Mouse (Mus musculus) CH12.LX (cell line): ENCODE data around the gene C1qtnf5. TPM values are rescaled to one million over a fixed set of nuclear protein-coding genes. Genes with fewer than 3 reads are reported as not detected.

Source experiments
- DNase-seq: peaks from one replicate; pipeline ENCODE4 v3.0.0-alpha.2; 2013; ENCODE audit errors: extremely low read depth
- H3K27ac ChIP-seq: 2 replicates; pipeline ENCODE4 v1.5.1; 2012; ENCODE audit warnings: low read depth, mild to moderate bottlenecking, control low read depth, moderate library complexity; ENCODE audit not compliant: insufficient read depth
- H3K27me3 ChIP-seq: replicated peaks from 2 replicates; pipeline ENCODE3; 2012; ENCODE audit warnings: inconsistent platforms
- H3K36me3 ChIP-seq, 2 experiments: replicated peaks in 1 of 2; 2 replicates each; pipeline versions ENCODE3 to v1.6.1; 2012; ENCODE audit warnings: inconsistent platforms in 1 of 2, low read length in 1 of 2, mild to moderate bottlenecking in 1 of 2, mixed read lengths in 1 of 2, moderate library complexity in 1 of 2; ENCODE audit not compliant: control insufficient read depth in 1 of 2, insufficient read depth in 1 of 2
- H3K4me1 ChIP-seq, 2 experiments: 2 replicates each; pipeline ENCODE4 v1.6.1; 2012; ENCODE audit warnings: inconsistent platforms in 1 of 2, moderate library complexity in 1 of 2; ENCODE audit not compliant: insufficient read depth in 2 of 2, control insufficient read depth in 1 of 2
- H3K4me2 ChIP-seq: 2 replicates; pipeline ENCODE4 v1.6.1; 2012; ENCODE audit warnings: low read depth, mild to moderate bottlenecking, control low read depth; ENCODE audit not compliant: poor library complexity, insufficient read depth, severe bottlenecking
- H3K4me3 ChIP-seq, 3 experiments: fragments of 150-350 bp in 1 of 3; sonication (generic) in 1 of 3; replicated peaks in 1 of 3; 2 replicates each; pipeline versions ENCODE3 to v1.5.1; 2011 to 2012; ENCODE audit warnings: low read depth in 2 of 3, low read length in 2 of 3, mild to moderate bottlenecking in 2 of 3, moderate library complexity in 2 of 3, control low read depth in 1 of 3, improper control_type of control experiment in 1 of 3, inconsistent platforms in 1 of 3, mixed read lengths in 1 of 3; ENCODE audit not compliant: poor library complexity in 1 of 3
- H3K79me2 ChIP-seq: replicated peaks from 2 replicates; pipeline ENCODE4 v1.6.1; 2012; ENCODE audit warnings: mild to moderate bottlenecking, moderate library complexity; ENCODE audit not compliant: control insufficient read depth, poor library complexity, insufficient read depth, severe bottlenecking; ENCODE audit errors: extremely low read depth
- H3K9ac ChIP-seq: 2 replicates; pipeline ENCODE4 v1.6.1; 2012; ENCODE audit warnings: low read depth, mild to moderate bottlenecking, control low read depth, moderate library complexity; ENCODE audit not compliant: insufficient read depth
- H3K9me3 ChIP-seq: replicated peaks from 2 replicates; pipeline ENCODE3; 2012; ENCODE audit warnings: low read length, inconsistent platforms, mixed read lengths
- BHLHE40 ChIP-seq: IDR thresholded peaks from 2 replicates; pipeline ENCODE4 v1.6.1; 2011; ENCODE audit warnings: mild to moderate bottlenecking, low read depth, low read length, improper control_type of control experiment
- CTCF ChIP-seq, 2 experiments: IDR thresholded peaks in 1 of 2; conservative IDR thresholded peaks in 1 of 2; 2 replicates each; pipeline ENCODE4 v1.5.1; 2011 to 2012; ENCODE audit warnings: low read depth in 2 of 2, low read length in 2 of 2, improper control_type of control experiment in 1 of 2, inconsistent platforms in 1 of 2, mild to moderate bottlenecking in 1 of 2, moderate library complexity in 1 of 2
- E2F4 ChIP-seq: IDR thresholded peaks from 2 replicates; pipeline ENCODE4 v1.6.1; 2011; ENCODE audit warnings: low read depth, low read length, improper control_type of control experiment; ENCODE audit not compliant: insufficient replicate concordance
- ELF1 ChIP-seq: IDR thresholded peaks from 2 replicates; pipeline ENCODE4 v1.6.1; 2014; ENCODE audit warnings: low read depth, mild to moderate bottlenecking, inconsistent platforms, low read length, improper control_type of control experiment
- EP300 ChIP-seq: IDR thresholded peaks from 2 replicates; pipeline ENCODE4 v1.6.1; 2011; ENCODE audit warnings: low read length, improper control_type of control experiment
- IRF4 ChIP-seq: IDR thresholded peaks from 2 replicates; pipeline ENCODE4 v1.6.1; 2014; ENCODE audit warnings: low read depth, mild to moderate bottlenecking, inconsistent platforms, low read length, improper control_type of control experiment
- JUN ChIP-seq: IDR thresholded peaks from 2 replicates; pipeline ENCODE4 v1.6.1; 2011; ENCODE audit warnings: low read depth, mild to moderate bottlenecking, low read length, improper control_type of control experiment, moderate library complexity; ENCODE audit not compliant: insufficient read depth
- MAFK ChIP-seq: IDR thresholded peaks from 2 replicates; pipeline ENCODE4 v1.6.1; 2011; ENCODE audit warnings: low read length, improper control_type of control experiment; ENCODE audit not compliant: insufficient replicate concordance
- MAZ ChIP-seq: IDR thresholded peaks from 2 replicates; pipeline ENCODE4 v1.6.1; 2012; ENCODE audit warnings: low read depth, mild to moderate bottlenecking, inconsistent platforms, low read length, improper control_type of control experiment, moderate library complexity
- MXI1 ChIP-seq: IDR thresholded peaks from 2 replicates; pipeline ENCODE4 v1.6.1; 2011; ENCODE audit warnings: mild to moderate bottlenecking, low read depth, low read length, improper control_type of control experiment
- MYC ChIP-seq: IDR thresholded peaks from 2 replicates; pipeline ENCODE4 v1.6.1; 2011; ENCODE audit warnings: low read depth, mild to moderate bottlenecking, improper control_type of control experiment, low read length
- NELFE ChIP-seq: IDR thresholded peaks from 2 replicates; pipeline ENCODE4 v1.6.1; 2011; ENCODE audit warnings: low read depth, low read length, improper control_type of control experiment
- NRF1 ChIP-seq: IDR thresholded peaks from 2 replicates; pipeline ENCODE4 v1.6.1; 2014; ENCODE audit warnings: low read depth, mild to moderate bottlenecking, inconsistent platforms, low read length, improper control_type of control experiment, moderate library complexity
- RCOR1 ChIP-seq: conservative IDR thresholded peaks from 2 replicates; pipeline ENCODE4 v1.6.1; 2012; ENCODE audit warnings: low read depth, mild to moderate bottlenecking, inconsistent platforms, low read length, improper control_type of control experiment
- USF1 ChIP-seq: IDR thresholded peaks from 2 replicates; pipeline ENCODE4 v1.6.1; 2014; ENCODE audit warnings: low read depth, mild to moderate bottlenecking, inconsistent platforms, low read length, improper control_type of control experiment
- ZC3H11A ChIP-seq: IDR thresholded peaks from 2 replicates; pipeline ENCODE4 v1.6.1; 2012; ENCODE audit warnings: low read depth, mild to moderate bottlenecking, inconsistent platforms, low read length, improper control_type of control experiment
- dilution Hi-C: fragments of 300-500 bp; cut with MboI; formaldehyde crosslinking; loops from 2 replicates; pipeline ENCODE4 v1.14.3; 2020; ENCODE audit warnings: low sequenced_read_pairs; ENCODE audit not compliant: extremely low pct_unique_long_range_greater_than_20kb, extremely low pct_ligation_motif_present
- in situ Hi-C: fragments of 300-500 bp; cut with MboI; formaldehyde crosslinking; loops from 3 replicates; pipeline ENCODE4 v1.14.3; 2019; ENCODE audit warnings: low sequenced_read_pairs, low pct_ligation_motif_present, low pct_unique_long_range_greater_than_20kb, mixed read lengths
- polyA plus RNA-seq: library from polyadenylated mRNA; unstranded; fragments of >175 nt; gene quantifications from 2 replicates; pipeline ENCODE4 v1.2.1, GENCODE M21; 2012; ENCODE audit warnings: low read depth; ENCODE audit not compliant: insufficient read length
- total RNA-seq, 2 experiments: library from RNA; depleted of rRNA; stranded (reverse); fragments of 300-350 nt in 1 of 2; fragments of >200 nt in 1 of 2; gene quantifications; 2 replicates each; pipeline ENCODE4 v1.2.3; 2012 to 2014

C1qtnf5 gene
- total and polyA plus RNA-seq, 3 experiments: not detected

GRCm38 (mm10) chr9:44071914-44072598 lies 35.0 kb upstream of the C1qtnf5 start:
- Histone ChIP-seq H3K4me2 (0 out of 2 replicates have a peak overlapping the region, but pooled peaks have one; percentile 39), H3K9me3 (no peaks in the 10 kb centered on the region), H3K27me3 (peaks cover 86% of the 10 kb centered on the region), H3K79me2 (no peaks in the 10 kb centered on the region), H3K27ac (no peak overlapping the region), H3K4me1 (peaks cover 17 to 18% of the 10 kb centered on the region in 2 experiments), H3K9ac (no peak overlapping the region), H3K4me3 (no peak overlapping the region), H3K36me3 (no peaks in the 10 kb centered on the region)
- TF ChIP-seq ZC3H11A: no peak
- no peak for TF ChIP-seq NRF1
- TF ChIP-seq E2F4: no peak
- TF ChIP-seq RCOR1: no peak
- TF ChIP-seq CTCF (conservative IDR thresholded peaks at IDR 0.05 in 1 of 2, IDR thresholded peaks at IDR 0.05 in 1 of 2; ENCODE audit: low read depth in 2 of 2, low read length in 2 of 2): no peak
- no peak for TF ChIP-seq ELF1
- no peak for TF ChIP-seq NELFE
- no peak for TF ChIP-seq MYC
- no peak for TF ChIP-seq MAFK
- DNase-seq: no peak
- dilution Hi-C loops (no loop called here), in situ Hi-C loops (no loop called here)

GRCm38 (mm10) chr9:44072599-44072915 lies 34.5 kb upstream of the C1qtnf5 start:
- in situ Hi-C loops (no loop called here), dilution Hi-C loops (no loop called here)
- no peaks in the 10 kb centered on the region for H3K9me3 ChIP-seq
- peaks cover 84% of the 10 kb centered on the region for H3K27me3 ChIP-seq
- no peak for DNase-seq
- H3K4me3 ChIP-seq: no peak overlapping the region
- TF ChIP-seq BHLHE40: no peak
- no peak for TF ChIP-seq MYC
- no peak for TF ChIP-seq IRF4
- TF ChIP-seq EP300: no peak
- no peak for TF ChIP-seq USF1
- no peak for TF ChIP-seq RCOR1
- no peaks in the 10 kb centered on the region for H3K79me2 ChIP-seq
- H3K36me3 ChIP-seq: no peaks in the 10 kb centered on the region
- H3K4me1 ChIP-seq: peaks cover 15 to 18% of the 10 kb centered on the region in 2 experiments
- H3K27ac ChIP-seq: no peak overlapping the region
- H3K9ac ChIP-seq: no peak overlapping the region
- H3K4me2 ChIP-seq: no peak overlapping the region

- peaks cover 80% of the 10 kb centered on the region for H3K27me3 ChIP-seq
- in situ Hi-C loops: no loop called here
- dilution Hi-C loops: no loop called here
These were observed 33.9 kb upstream of the C1qtnf5 start for GRCm38 (mm10) chr9:44073115-44073514.

More at GRCm38 (mm10) chr9:44073115-44073514, 33.9 kb upstream of the C1qtnf5 start:
- Histone ChIP-seq H3K79me2 (no peaks in the 10 kb centered on the region), H3K4me2 (no peak overlapping the region), H3K9me3 (no peaks in the 10 kb centered on the region), H3K4me1 (peaks cover 15 to 18% of the 10 kb centered on the region in 2 experiments), H3K27ac (no peak overlapping the region), H3K9ac (no peak overlapping the region), H3K36me3 (no peaks in the 10 kb centered on the region)
- no peak for TF ChIP-seq MXI1
- TF ChIP-seq MAZ: no peak
- no peak for TF ChIP-seq IRF4
- no peak for TF ChIP-seq JUN
- TF ChIP-seq ZC3H11A: no peak
- TF ChIP-seq, all 38 proteins: peak for 0
- DNase-seq: no peak
- H3K4me3 ChIP-seq: no peak overlapping the region
